Mouse (Mus musculus) liver, adult 2 months (tissue): ENCODE results near the gene Ddost. TPM values are rescaled to one million over a fixed set of nuclear protein-coding genes. Genes with fewer than 3 reads are reported as not detected.
A peak's percentile ranks its signal among the peaks of the same experiment; 100 is the strongest.

ENCODE experiments used
- DNase-seq: peaks from one replicate; pipeline ENCODE4 v3.0.0-alpha.2; 2011; ENCODE audit warnings: low read depth, low spot score; ENCODE audit errors: extremely low read depth
- H3K27ac ChIP-seq: fragments of 200-500 bp; replicated peaks from 2 replicates; pipeline ENCODE4 v1.5.1; 2012; ENCODE audit warnings: low read depth, mild to moderate bottlenecking, control low read depth, inconsistent platforms, low read length; ENCODE audit not compliant: insufficient read depth
- H3K27me3 ChIP-seq: fragments of 200-500 bp; 2 replicates; pipeline ENCODE4 v1.6.1; 2012; ENCODE audit warnings: mild to moderate bottlenecking, moderate library complexity, low read length, inconsistent platforms; ENCODE audit not compliant: control insufficient read depth, insufficient read depth
- H3K36me3 ChIP-seq: fragments of 200-500 bp; 2 replicates; pipeline ENCODE4 v1.6.1; 2012; ENCODE audit warnings: low read length, inconsistent platforms; ENCODE audit not compliant: control insufficient read depth, insufficient read depth
- H3K4me1 ChIP-seq: fragments of 200-500 bp; 2 replicates; pipeline ENCODE4 v1.6.1; 2011; ENCODE audit warnings: low read length; ENCODE audit not compliant: control insufficient read depth, insufficient read depth
- H3K4me3 ChIP-seq: fragments of 200-500 bp; 2 replicates; pipeline ENCODE4 v1.5.1; 2011; ENCODE audit warnings: low read depth, mild to moderate bottlenecking, control low read depth, low read length, moderate library complexity; ENCODE audit not compliant: insufficient read depth
- H3K79me2 ChIP-seq: fragments of 200-500 bp; 2 replicates; pipeline ENCODE4 v1.6.1; 2012; ENCODE audit warnings: inconsistent platforms, mild to moderate bottlenecking, low read length, moderate library complexity; ENCODE audit not compliant: control insufficient read depth, insufficient read depth
- H3K9ac ChIP-seq: fragments of 200-500 bp; 2 replicates; pipeline ENCODE4 v1.6.1; 2012; ENCODE audit warnings: low read depth, mild to moderate bottlenecking, control low read depth, inconsistent platforms, low read length
- CTCF ChIP-seq: fragments of 200-500 bp; IDR thresholded peaks from 2 replicates; pipeline ENCODE4 v1.5.1; 2011; ENCODE audit warnings: low read depth, low read length, control low read depth
- POLR2A ChIP-seq: fragments of 200-500 bp; IDR thresholded peaks from 2 replicates; pipeline ENCODE4 v1.6.1; 2011; ENCODE audit warnings: low read length, control low read depth; ENCODE audit not compliant: insufficient read depth; ENCODE audit errors: extremely low read depth
- WGBS: fragments of 180-500 bp; shearing (Covaris S2); methylation state at CpG from one replicate; pipeline ENCODE4 v1.1.7; 2018; 5-methylcytosine and 5-hydroxymethylcytosine counted together
- polyA plus RNA-seq: library from polyadenylated mRNA; depleted of rRNA; stranded (reverse); fragments of >200 nt; gene quantifications from 2 replicates; pipeline ENCODE4 v1.2.3, GENCODE M21; 2012; rRNA removed
- total RNA-seq: library from RNA; depleted of rRNA; stranded (reverse); fragments of >200 nt; gene quantifications from 2 replicates; pipeline ENCODE4 v1.2.3, GENCODE M21; 2014; rRNA removed

Ddost gene
- total and polyA plus RNA-seq, 2 experiments, result 93.9 to 145 TPM

DNA sequence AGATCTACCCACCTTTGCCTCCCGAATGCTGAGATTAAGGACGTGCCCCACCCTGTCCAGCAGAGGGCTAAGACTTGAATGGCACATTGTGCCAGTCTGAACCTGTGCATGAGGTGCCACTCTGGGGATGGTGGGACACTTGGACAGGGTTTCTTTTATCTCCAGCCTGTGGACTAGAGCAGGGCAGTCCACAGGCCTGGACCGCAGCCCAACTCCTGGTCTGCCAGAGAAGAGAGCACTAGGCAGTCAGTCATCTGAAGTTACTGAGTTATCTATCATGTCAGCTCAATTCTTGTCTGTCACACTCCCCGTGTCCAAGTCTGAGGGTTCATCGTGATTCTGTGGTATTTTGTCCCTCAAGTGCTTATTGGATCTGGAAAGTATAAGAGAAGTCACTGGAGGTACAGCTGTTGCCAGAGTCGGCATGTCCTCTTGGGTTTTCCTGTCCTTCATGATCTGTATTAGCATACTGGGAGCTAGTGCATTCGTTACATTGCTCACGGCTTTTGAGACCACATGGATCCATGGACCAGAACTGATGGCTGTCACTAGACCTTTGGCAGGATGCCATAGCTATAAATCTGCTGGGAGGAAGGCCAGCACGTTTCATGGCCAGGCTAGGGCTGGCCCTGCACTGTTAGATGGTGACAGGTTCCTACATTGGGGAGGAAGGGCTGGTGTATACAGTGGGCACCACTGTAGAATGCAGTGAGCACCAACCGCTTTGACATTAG, 49.1 kb downstream of the Ddost start:
- H3K27me3 ChIP-seq, result no peaks in the 10 kb centered on the region
- H3K27ac ChIP-seq, result no peak overlapping the region
- 0 out of 2 replicates have a peak, but pooled peaks have one; percentile 3 for TF ChIP-seq CTCF
- TF ChIP-seq POLR2A, result no peak
- H3K79me2 ChIP-seq, result no peaks in the 10 kb centered on the region
- peaks cover 6% of the 10 kb centered on the region; the same call in 1 of the 2 replicates for H3K4me1 ChIP-seq
- H3K9ac ChIP-seq, result no peak overlapping the region
- no peak for DNase-seq
- 72% methylated on average over 10 of the region's 10 CpGs for WGBS
- 0 out of 2 replicates have a peak, but pooled peaks cover 2% of the 10 kb centered on the region for H3K36me3 ChIP-seq
- no peak overlapping the region for H3K4me3 ChIP-seq

DNA sequence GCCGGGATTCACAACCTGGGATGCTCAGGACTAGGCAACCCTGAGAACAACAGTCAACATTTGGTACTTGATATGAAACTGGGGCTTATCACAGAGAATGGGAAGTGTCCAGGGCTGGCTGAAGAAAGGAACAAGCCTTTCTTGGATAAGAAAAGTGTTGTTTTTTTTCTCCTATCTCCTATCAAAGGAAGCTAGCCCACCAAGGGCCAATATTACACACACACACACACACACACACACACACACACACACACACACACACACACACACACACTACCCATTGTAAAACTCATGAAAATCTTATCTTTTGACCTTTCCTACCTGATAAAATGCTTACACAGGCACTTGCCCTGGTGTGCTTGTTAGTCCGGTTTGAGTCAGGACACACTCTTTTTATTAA, 51.0 kb downstream of the Ddost start:
- Histone ChIP-seq H3K9ac (no peak overlapping the region), H3K27me3 (no peaks in the 10 kb centered on the region), H3K79me2 (peaks cover 4% of the 10 kb centered on the region; the same call in 1 of the 2 replicates), H3K36me3 (no peaks in the 10 kb centered on the region), H3K4me1 (peaks cover 2% of the 10 kb centered on the region; the same call in 1 of the 2 replicates), H3K27ac (no peak overlapping the region), H3K4me3 (no peak overlapping the region)
- DNase-seq, result no peak
- WGBS, result 49% methylated on average over 2 of the region's 2 CpGs
- TF ChIP-seq CTCF, result no peak

DNA sequence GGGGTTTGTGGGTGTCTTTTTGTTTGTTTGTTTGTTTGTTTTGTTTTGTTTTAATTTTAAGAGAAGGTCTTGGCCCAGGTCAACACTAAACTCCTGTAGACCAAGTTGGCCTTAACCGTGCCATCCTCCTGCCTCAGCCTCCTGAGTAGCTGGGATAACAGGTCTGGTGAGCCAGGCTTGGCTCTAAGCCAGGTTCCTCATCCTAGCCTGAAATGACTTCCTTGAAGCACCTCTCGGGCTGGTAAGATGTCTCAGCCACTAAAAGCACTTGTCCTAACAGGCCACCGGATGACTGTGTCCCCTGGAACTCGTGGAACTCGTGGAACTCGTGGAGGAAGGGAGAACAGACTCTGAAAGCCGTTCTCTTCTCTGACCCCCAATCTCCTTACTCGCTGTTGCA, 51.6 kb downstream of the Ddost start:
- no peak overlapping the region for H3K4me3 ChIP-seq
- no peak for DNase-seq
- TF ChIP-seq CTCF (no peak), POLR2A (no peak)
- peaks cover 2% of the 10 kb centered on the region; the same call in 1 of the 2 replicates for H3K4me1 ChIP-seq
- H3K36me3 ChIP-seq, result no peaks in the 10 kb centered on the region
- no peak overlapping the region for H3K27ac ChIP-seq
- no peak overlapping the region for H3K9ac ChIP-seq
- WGBS, result 81% methylated on average over 8 of the region's 8 CpGs
- H3K79me2 ChIP-seq, result peaks cover 4% of the 10 kb centered on the region; the same call in 1 of the 2 replicates
- H3K27me3 ChIP-seq, result no peaks in the 10 kb centered on the region

DNA sequence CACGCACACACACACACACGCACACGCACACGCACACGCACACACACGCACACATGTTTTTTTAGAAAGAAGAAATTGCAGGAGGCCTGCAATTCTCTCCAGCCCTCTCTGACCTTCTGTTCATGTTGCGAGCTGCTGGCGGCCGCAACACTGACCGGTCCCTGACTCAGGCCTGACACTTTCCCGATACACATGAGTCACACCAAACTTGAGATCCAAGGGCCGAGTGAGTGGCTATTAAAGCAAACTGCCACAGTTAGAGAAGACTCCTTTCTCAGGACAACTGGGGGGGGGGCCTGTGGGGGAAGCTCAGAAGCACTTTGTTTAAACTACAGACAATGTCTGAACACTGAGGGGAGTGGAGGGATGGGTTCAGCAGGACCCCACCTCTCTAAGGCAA, 52.0 kb downstream of the Ddost start:
- Histone ChIP-seq H3K27me3 (no peaks in the 10 kb centered on the region), H3K79me2 (peaks cover 4% of the 10 kb centered on the region; the same call in 1 of the 2 replicates), H3K36me3 (no peaks in the 10 kb centered on the region), H3K27ac (no peak overlapping the region), H3K9ac (no peak overlapping the region), H3K4me3 (no peak overlapping the region), H3K4me1 (peaks cover 2% of the 10 kb centered on the region; the same call in 1 of the 2 replicates)
- no peak for TF ChIP-seq POLR2A
- TF ChIP-seq CTCF, result no peak
- 92% methylated on average over 12 of the region's 12 CpGs for WGBS
- no peak for DNase-seq

GRCm38 (mm10) chr4:138358176-138358575, 53.6 kb downstream of the Ddost start:
- Histone ChIP-seq H3K27me3 (no peaks in the 10 kb centered on the region), H3K4me3 (no peak overlapping the region), H3K36me3 (no peaks in the 10 kb centered on the region), H3K79me2 (peaks cover 8% of the 10 kb centered on the region; the same call in 1 of the 2 replicates), H3K27ac (no peak overlapping the region), H3K9ac (no peak overlapping the region), H3K4me1 (peaks cover 2% of the 10 kb centered on the region; the same call in 1 of the 2 replicates)
- 61% methylated on average over 3 of the region's 3 CpGs for WGBS
- TF ChIP-seq CTCF (no peak), POLR2A (no peak)
- peak; percentile 60 for DNase-seq

- peaks cover 11% of the 10 kb centered on the region for H3K4me1 ChIP-seq
- no peaks in the 10 kb centered on the region for H3K27me3 ChIP-seq
- WGBS, result 52% methylated on average over 11 of the region's 11 CpGs
- peaks cover 20% of the 10 kb centered on the region; the same call in 1 of the 2 replicates for H3K79me2 ChIP-seq
- no peaks in the 10 kb centered on the region for H3K36me3 ChIP-seq
- TF ChIP-seq POLR2A (no peak), CTCF (no peak)
- no peak for DNase-seq
- H3K9ac ChIP-seq, result no peak overlapping the region
- no peak overlapping the region for H3K4me3 ChIP-seq
- no peak overlapping the region for H3K27ac ChIP-seq
These were observed 56.9 kb downstream of the Ddost start for GRCm38 (mm10) chr4:138361370-138361821.

Other genes with a start within 250 kb of the Ddost start
- gene Hp1bp3, start 88.4 kb upstream of the Ddost start, total RNA-seq, result 43.7 and 46.2 TPM in 2 replicates
- 27.5 and 32.6 TPM in 2 replicates for gene Hp1bp3, start 88.4 kb upstream of the Ddost start, polyA plus RNA-seq
- gene Sh2d5, start 54.3 kb upstream of the Ddost start, total RNA-seq, result under 0.01 TPM in 1 of 2 replicates, not detected in the other
- gene Sh2d5, start 54.3 kb upstream of the Ddost start, polyA plus RNA-seq, result 0.14 and 0.44 TPM in 2 replicates
- under 0.01 and 0.13 TPM in 2 replicates for gene Kif17, start 54.3 kb upstream of the Ddost start, total RNA-seq
- gene Kif17, start 54.3 kb upstream of the Ddost start, polyA plus RNA-seq, result 0.06 and 0.12 TPM in 2 replicates
- 134 and 150 TPM in 2 replicates for gene Pink1, start 21.6 kb downstream of the Ddost start, total RNA-seq
- 192 and 217 TPM in 2 replicates for gene Pink1, start 21.6 kb downstream of the Ddost start, polyA plus RNA-seq
- gene Cda, start 63.3 kb downstream of the Ddost start, total RNA-seq, result 4.5 and 4.8 TPM in 2 replicates
- 33.1 and 34.1 TPM in 2 replicates for gene Cda, start 63.3 kb downstream of the Ddost start, polyA plus RNA-seq
- gene Fam43b, start 91.8 kb downstream of the Ddost start, total RNA-seq, result not detected in 2 replicates
- not detected in 2 replicates for gene Fam43b, start 91.8 kb downstream of the Ddost start, polyA plus RNA-seq
- 17.4 and 18.6 TPM in 2 replicates for gene Mul1, start 129.9 kb downstream of the Ddost start, total RNA-seq
- gene Mul1, start 129.9 kb downstream of the Ddost start, polyA plus RNA-seq, result 25.0 and 28.9 TPM in 2 replicates
- gene Camk2n1, start 149.6 kb downstream of the Ddost start, total RNA-seq, result 15.4 and 18.6 TPM in 2 replicates
- gene Camk2n1, start 149.6 kb downstream of the Ddost start, polyA plus RNA-seq, result 40.4 and 52.5 TPM in 2 replicates